Mouse (Mus musculus) lung, embryonic 16.5 days (tissue): ENCODE results near the gene Dcun1d1. TPM values are rescaled to one million over a fixed set of nuclear protein-coding genes. Genes with fewer than 3 reads are reported as not detected.

Experiments used
- ATAC-seq: fragments of 200-750 bp; cut with Nextera tagmentation; 2 replicates; pipeline ENCODE4 v1.8.0; 2017; ENCODE audit warnings: low read depth, mild to moderate bottlenecking, moderate library complexity
- H3K27ac ChIP-seq: fragments of 300-500 bp; sonication (generic); 2 replicates; pipeline ENCODE4 v1.5.1; 2014; ENCODE audit warnings: mild to moderate bottlenecking, control low read depth, low read length
- H3K27me3 ChIP-seq: fragments of 300-500 bp; sonication (generic); 2 replicates; pipeline ENCODE4 v1.6.1; 2014; ENCODE audit warnings: low read depth, low read length, mixed read lengths; ENCODE audit not compliant: control insufficient read depth, insufficient read depth
- H3K36me3 ChIP-seq: fragments of 300-500 bp; sonication (generic); 2 replicates; pipeline ENCODE4 v1.6.1; 2014; ENCODE audit warnings: low read length; ENCODE audit not compliant: control insufficient read depth, insufficient read depth
- H3K4me1 ChIP-seq: fragments of 300-500 bp; sonication (generic); replicated peaks from 2 replicates; pipeline ENCODE4 v1.6.1; 2014; ENCODE audit warnings: low read length, mixed read lengths; ENCODE audit not compliant: control insufficient read depth, insufficient read depth
- H3K4me2 ChIP-seq: fragments of 300-500 bp; sonication (generic); 2 replicates; pipeline ENCODE4 v1.6.1; 2014; ENCODE audit warnings: low read depth, low read length, control low read depth
- H3K4me3 ChIP-seq: fragments of 300-500 bp; sonication (generic); 2 replicates; pipeline ENCODE4 v1.5.1; 2014; ENCODE audit warnings: mild to moderate bottlenecking, low read length, control low read depth
- H3K9ac ChIP-seq: fragments of 300-500 bp; sonication (generic); 2 replicates; pipeline ENCODE4 v1.6.1; 2014; ENCODE audit warnings: low read length, control low read depth
- H3K9me3 ChIP-seq: fragments of 300-500 bp; sonication (generic); 2 replicates; pipeline ENCODE4 v1.6.1; 2016; ENCODE audit warnings: low read length; ENCODE audit not compliant: control insufficient read depth
- WGBS: fragments of 180-500 bp; shearing (Covaris S2); extraction: QIAGEN DNeasy Blood & Tissue Kit; methylation state at CpG from one replicate; pipeline ENCODE4 v1.1.7; 2014; 5-methylcytosine and 5-hydroxymethylcytosine counted together
- polyA plus RNA-seq: library from polyadenylated mRNA; unstranded; fragments of >200 nt; fragmentation: Nextera tagmentation; extraction: Ambion mirVana; gene quantifications from 2 replicates; pipeline ENCODE4 v1.2.1, GENCODE M21; 2015

The Dcun1d1 gene
- 89.9 and 98.3 TPM in 2 replicates for polyA plus RNA-seq

DNA sequence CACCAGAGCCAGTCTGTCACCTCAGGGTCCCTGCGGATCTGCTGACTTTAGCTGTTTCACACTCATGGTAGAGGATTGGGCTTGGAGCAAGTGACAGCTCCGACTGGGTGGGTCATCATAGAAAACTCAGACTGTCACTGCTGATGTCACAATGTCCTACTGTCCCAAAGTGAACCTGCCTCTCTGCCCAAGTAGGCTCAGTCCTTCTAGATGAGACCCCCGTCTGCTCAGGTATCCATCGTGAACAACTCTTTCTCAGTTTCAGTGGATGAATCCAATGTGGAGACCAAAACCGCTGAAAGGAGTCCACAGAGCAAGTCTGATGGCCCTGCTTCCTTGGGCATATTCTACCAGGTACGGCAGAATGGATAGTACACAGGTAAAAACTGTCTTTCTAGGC is at the start of gene Dcun1d1:
Gene Dcun1d1 (minus strand): TSS at position 101 of the 400 bp plus-strand sequence.
- H3K9me3 ChIP-seq: no peaks in the 10 kb centered on the region
- no peak within 1 kb of the TSS for H3K9ac ChIP-seq
- peaks cover 11% of the 10 kb centered on the region for H3K4me1 ChIP-seq
- peaks cover 4% of the 10 kb centered on the region; the same call in 1 of the 2 replicates for H3K36me3 ChIP-seq
- H3K27ac ChIP-seq: no peak within 1 kb of the TSS
- H3K4me2 ChIP-seq: no peak within 1 kb of the TSS
- WGBS: 93% methylated on average over 6 of the region's 6 CpGs
- H3K27me3 ChIP-seq: no peaks in the 10 kb centered on the region
- no peak within 1 kb of the TSS for H3K4me3 ChIP-seq
- no peak for ATAC-seq

DNA sequence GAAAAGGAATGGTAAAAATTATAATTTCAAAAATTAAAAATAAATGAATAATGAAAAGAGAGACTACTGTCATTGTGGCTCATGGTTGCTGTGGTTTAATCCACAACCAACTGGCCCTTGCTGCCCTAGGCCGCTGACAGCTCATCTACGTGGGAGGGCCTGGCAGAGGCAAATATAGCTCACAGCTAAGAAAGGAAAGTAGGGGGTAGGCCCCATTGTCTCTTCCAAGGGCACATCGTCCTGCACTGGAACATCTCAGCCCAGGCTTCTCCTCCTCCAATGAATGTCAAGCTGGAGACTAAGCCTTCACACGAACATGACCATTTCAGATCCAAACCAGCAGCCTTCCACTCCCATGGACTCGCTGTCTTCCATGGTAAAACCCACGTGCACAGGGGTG is 49.0 kb upstream of the Dcun1d1 start:
- H3K4me3 ChIP-seq: no peak overlapping the region
- no peaks in the 10 kb centered on the region for H3K4me1 ChIP-seq
- H3K27me3 ChIP-seq: no peaks in the 10 kb centered on the region
- H3K4me2 ChIP-seq: no peak overlapping the region
- WGBS: 92% methylated on average over 6 of the region's 6 CpGs
- no peak for ATAC-seq
- no peak overlapping the region for H3K9ac ChIP-seq
- H3K27ac ChIP-seq: no peak overlapping the region
- H3K9me3 ChIP-seq: no peaks in the 10 kb centered on the region
- H3K36me3 ChIP-seq: peaks cover 23% of the 10 kb centered on the region

DNA sequence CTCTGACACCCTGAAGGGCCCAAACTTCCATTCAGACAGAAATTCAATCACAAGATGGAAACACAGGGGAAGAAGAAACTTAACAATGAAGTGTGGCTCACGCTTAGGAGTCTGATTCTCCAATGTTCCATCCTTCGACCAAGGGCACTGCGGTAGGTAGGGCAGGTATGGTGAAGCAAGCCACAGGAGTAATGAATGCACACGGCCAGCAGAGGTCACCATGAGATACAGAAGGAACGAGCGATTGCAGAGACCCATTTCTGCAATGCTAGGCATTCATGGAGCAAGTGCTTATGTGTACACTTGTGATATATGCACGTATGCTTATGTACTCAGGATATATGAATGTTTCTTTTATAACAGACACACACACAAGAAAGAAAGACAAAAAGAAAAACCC is 36.3 kb upstream of the Dcun1d1 start:
- no peak overlapping the region for H3K9ac ChIP-seq
- no peaks in the 10 kb centered on the region for H3K27me3 ChIP-seq
- no peak overlapping the region for H3K4me2 ChIP-seq
- H3K36me3 ChIP-seq: peaks cover 13% of the 10 kb centered on the region
- H3K4me1 ChIP-seq: no peaks in the 10 kb centered on the region
- H3K4me3 ChIP-seq: no peak overlapping the region
- no peak for ATAC-seq
- H3K27ac ChIP-seq: no peak overlapping the region
- WGBS: 63% methylated on average over 7 of the region's 7 CpGs
- H3K9me3 ChIP-seq: no peaks in the 10 kb centered on the region

DNA sequence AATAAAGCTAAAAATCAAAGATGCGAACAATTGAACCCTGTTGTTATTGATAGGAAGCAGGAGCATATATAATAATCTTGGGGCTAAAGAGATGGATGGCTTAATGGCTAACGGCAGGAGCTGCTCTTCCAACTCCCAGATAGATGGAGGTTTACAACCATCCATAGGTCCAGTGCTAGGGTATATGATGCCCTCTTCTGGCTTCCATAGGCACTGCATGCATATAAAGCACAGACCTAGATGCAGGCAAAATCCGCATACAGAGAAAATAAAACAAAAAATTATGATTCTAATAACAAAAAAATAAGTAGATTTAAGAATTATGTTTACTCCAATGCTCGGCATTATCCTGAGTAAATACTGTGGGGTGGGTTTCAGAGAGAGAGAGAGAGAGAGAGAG is 35.7 kb upstream of the Dcun1d1 start:
- no peaks in the 10 kb centered on the region for H3K27me3 ChIP-seq
- peaks cover 13% of the 10 kb centered on the region for H3K36me3 ChIP-seq
- H3K4me3 ChIP-seq: no peak overlapping the region
- no peak overlapping the region for H3K4me2 ChIP-seq
- 78% methylated on average over 4 of the region's 4 CpGs for WGBS
- H3K4me1 ChIP-seq: no peaks in the 10 kb centered on the region
- no peak overlapping the region for H3K27ac ChIP-seq
- H3K9ac ChIP-seq: no peak overlapping the region
- no peaks in the 10 kb centered on the region for H3K9me3 ChIP-seq
- no peak for ATAC-seq

DNA sequence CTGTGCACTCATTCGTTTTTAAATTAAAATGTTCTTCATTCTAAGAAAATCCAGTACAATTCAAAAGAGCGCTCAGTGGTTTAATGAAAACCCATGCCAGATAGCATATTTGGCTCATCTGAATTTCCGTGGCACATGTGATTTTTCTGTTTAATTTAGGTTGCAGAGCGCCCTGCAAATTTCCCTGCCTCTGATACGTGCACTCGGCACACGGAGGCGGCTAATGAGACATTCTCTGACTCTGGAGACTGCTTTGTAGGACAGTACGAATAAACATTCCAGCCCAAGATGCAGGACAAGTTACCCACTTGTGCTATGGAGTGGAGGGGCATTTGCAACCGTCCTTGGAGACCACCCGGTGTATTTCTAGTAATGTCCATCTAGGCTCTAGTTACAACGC is 33.9 kb upstream of the Dcun1d1 start:
- 90% methylated on average over 12 of the region's 12 CpGs for WGBS
- no peak overlapping the region for H3K4me3 ChIP-seq
- H3K27ac ChIP-seq: no peak overlapping the region
- no peak overlapping the region for H3K9ac ChIP-seq
- no peak for ATAC-seq
- H3K36me3 ChIP-seq: peaks cover 13% of the 10 kb centered on the region
- no peaks in the 10 kb centered on the region for H3K27me3 ChIP-seq
- no peaks in the 10 kb centered on the region for H3K9me3 ChIP-seq
- H3K4me2 ChIP-seq: no peak overlapping the region
- no peaks in the 10 kb centered on the region for H3K4me1 ChIP-seq

DNA sequence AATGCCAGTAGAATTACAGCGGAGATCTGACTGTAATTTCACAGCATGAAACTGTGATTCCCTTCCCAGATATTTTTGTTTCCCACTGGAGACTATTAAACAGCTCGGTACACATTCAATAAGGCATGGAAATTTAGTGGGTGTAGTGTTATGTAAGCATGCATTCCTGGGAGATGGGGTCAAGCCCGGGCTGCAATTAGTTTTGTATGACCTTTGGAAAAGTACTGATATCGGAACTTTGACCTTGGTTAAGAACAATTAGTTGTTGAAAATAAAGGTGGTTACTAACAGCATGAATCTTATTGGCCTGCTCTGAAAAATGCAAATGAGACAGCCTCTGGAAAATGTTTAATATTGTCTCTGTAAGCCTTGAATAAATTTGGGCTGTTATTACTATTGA is 33.2 kb upstream of the Dcun1d1 start:
- no peaks in the 10 kb centered on the region for H3K4me1 ChIP-seq

DNA sequence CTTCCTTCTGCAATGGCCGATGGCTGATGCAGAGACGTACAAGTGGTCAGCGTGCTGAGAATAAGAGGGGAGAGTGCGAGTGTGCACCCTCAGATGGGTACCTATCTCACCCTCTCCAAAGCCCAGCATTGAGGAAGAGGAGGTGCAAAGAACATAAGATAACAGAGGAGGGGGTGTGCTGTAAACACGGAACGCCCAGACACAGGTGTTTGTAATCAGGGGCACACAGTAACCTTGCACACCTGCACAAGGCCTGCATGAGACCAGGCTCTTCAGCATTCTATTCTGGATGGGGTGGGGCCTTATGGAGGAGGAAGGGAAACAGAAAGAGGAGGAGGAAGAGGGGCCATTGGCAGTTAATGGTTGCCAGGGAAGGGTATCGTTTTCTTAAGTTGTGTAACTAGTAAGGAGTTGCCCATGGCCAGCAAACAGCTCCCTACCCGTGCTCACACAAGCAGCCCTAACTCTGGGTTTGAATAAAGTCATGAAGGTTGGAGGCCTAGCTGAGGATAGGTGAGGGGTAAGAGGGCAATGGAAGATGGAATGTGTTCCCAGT is 30.2 kb upstream of the Dcun1d1 start:
- H3K4me1 ChIP-seq: no peaks in the 10 kb centered on the region
- H3K9me3 ChIP-seq: no peaks in the 10 kb centered on the region
- peaks cover 7% of the 10 kb centered on the region for H3K36me3 ChIP-seq
- WGBS: 91% methylated on average over 8 of the region's 8 CpGs
- no peak overlapping the region for H3K27ac ChIP-seq
- no peak overlapping the region for H3K4me3 ChIP-seq
- no peak overlapping the region for H3K9ac ChIP-seq
- ATAC-seq: no peak
- no peak overlapping the region for H3K4me2 ChIP-seq
- H3K27me3 ChIP-seq: no peaks in the 10 kb centered on the region

More for the DNA sequence above, 33.2 kb upstream of the Dcun1d1 start:
- Histone ChIP-seq H3K4me3 (no peak overlapping the region), H3K4me2 (no peak overlapping the region), H3K9ac (no peak overlapping the region), H3K27me3 (no peaks in the 10 kb centered on the region), H3K36me3 (peaks cover 13% of the 10 kb centered on the region), H3K27ac (no peak overlapping the region), H3K9me3 (no peaks in the 10 kb centered on the region)
- whole genome bisulfite sequencing: 90% methylated on average over 4 of the region's 4 CpGs
- no peak for ATAC-seq

DNA sequence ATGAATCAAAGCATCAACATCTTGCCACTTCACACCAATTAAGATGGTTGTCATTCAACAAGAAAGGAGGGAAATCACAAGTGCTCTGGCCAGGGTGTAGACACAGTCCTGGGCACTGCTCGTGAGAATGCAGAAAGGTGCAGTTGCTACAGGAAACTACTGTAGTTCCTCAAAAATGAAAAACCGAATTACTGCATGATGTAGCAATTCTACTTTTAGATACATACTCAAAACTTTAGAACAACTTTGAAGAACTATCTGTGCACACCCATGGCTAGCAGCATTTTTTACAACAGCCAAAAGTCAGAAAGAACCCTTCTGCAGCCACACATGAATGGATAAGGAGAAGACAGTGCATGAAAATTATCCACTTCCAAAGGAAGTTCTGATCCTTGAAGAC is 29.2 kb upstream of the Dcun1d1 start:
- ATAC-seq: no peak
- no peak overlapping the region for H3K27ac ChIP-seq
- H3K9me3 ChIP-seq: no peaks in the 10 kb centered on the region
- no peak overlapping the region for H3K4me2 ChIP-seq
- no peak overlapping the region for H3K9ac ChIP-seq
- WGBS: 78% methylated on average over 2 of the region's 2 CpGs
- H3K27me3 ChIP-seq: no peaks in the 10 kb centered on the region
- H3K4me1 ChIP-seq: no peaks in the 10 kb centered on the region
- H3K4me3 ChIP-seq: no peak overlapping the region
- H3K36me3 ChIP-seq: peaks cover 2% of the 10 kb centered on the region; the same call in 1 of the 2 replicates

DNA sequence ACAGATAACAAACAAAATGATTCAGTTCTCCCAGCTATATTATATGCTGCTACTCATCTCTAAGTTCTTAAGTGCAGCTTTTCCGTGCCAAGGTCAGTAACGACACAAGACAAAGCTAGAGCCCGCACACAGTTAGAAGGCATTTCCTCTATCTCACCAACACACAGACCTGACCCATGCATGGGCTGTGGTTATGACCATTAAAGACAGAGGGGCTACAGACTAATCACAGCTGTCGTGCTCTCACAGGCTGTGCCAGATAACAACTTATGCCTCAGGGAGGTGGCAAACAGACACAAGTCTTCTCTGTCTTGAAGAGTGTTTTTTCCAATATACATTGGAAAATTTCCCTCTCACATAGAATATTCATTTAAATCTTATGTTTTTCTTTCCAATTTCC is 27.7 kb upstream of the Dcun1d1 start:
- 65% methylated on average over 4 of the region's 4 CpGs for WGBS
- no peak overlapping the region for H3K27ac ChIP-seq
- ATAC-seq: no peak

DNA sequence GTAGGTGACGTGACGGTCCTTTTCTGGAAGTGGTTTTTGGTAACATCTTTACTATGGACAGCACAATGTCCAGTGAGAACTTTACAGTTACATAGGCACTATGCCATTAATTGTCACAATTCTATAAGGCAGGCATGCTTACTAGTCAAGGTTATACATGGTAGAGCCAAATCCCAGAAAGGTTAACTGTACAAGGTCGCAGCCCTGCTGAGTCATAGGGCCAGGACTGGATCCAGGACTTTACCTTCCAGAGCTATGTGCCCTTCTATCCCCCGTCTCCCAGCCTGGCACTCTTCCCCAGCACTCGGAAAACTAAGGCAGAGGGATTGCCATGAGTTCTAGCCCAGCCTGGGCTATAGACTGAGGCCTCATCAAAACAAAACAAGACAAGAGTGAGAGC is 26.7 kb upstream of the Dcun1d1 start:
- ATAC-seq: no peak
- no peak overlapping the region for H3K27ac ChIP-seq
- H3K4me1 ChIP-seq: no peaks in the 10 kb centered on the region
- H3K9me3 ChIP-seq: no peaks in the 10 kb centered on the region
- H3K4me3 ChIP-seq: no peak overlapping the region
- no peak overlapping the region for H3K4me2 ChIP-seq
- H3K27me3 ChIP-seq: no peaks in the 10 kb centered on the region
- H3K36me3 ChIP-seq: peaks cover 7% of the 10 kb centered on the region; the same call in 1 of the 2 replicates
- 85% methylated on average over 5 of the region's 5 CpGs for WGBS
- H3K9ac ChIP-seq: no peak overlapping the region

More for the DNA sequence above, 27.7 kb upstream of the Dcun1d1 start:
- no peaks in the 10 kb centered on the region for H3K4me1 ChIP-seq
- H3K9ac ChIP-seq: no peak overlapping the region
- H3K36me3 ChIP-seq: peaks cover 5% of the 10 kb centered on the region; the same call in 1 of the 2 replicates
- no peaks in the 10 kb centered on the region for H3K27me3 ChIP-seq
- no peaks in the 10 kb centered on the region for H3K9me3 ChIP-seq
- no peak overlapping the region for H3K4me2 ChIP-seq
- H3K4me3 ChIP-seq: no peak overlapping the region
